Mouse (Mus musculus) liver, embryonic 11.5 days (tissue): Measurements from ENCODE around the gene Ciz1. TPM values are rescaled to one million over a fixed set of nuclear protein-coding genes. Genes with fewer than 3 reads are reported as not detected.
"Not testable (repeated sequence)": the region's sequence is repeated elsewhere in the genome, so short reads cannot be mapped to it uniquely, and the experiment has no call there.

ENCODE experiments used
- ATAC-seq: fragments of 200-750 bp; cut with Nextera tagmentation; replicated peaks from 2 replicates; pipeline ENCODE4 v1.8.0; 2017; ENCODE audit warnings: moderate number of reproducible peaks, mild to moderate bottlenecking, moderate TSS enrichment, moderate library complexity; ENCODE audit not compliant: low FRiP score
- DNase-seq: peaks from one replicate; pipeline ENCODE4 v3.0.0-alpha.2; 2017; ENCODE audit warnings: low spot score
- H3K27ac ChIP-seq: fragments of 300-500 bp; sonication (generic); 2 replicates; pipeline ENCODE4 v1.5.1; 2014; ENCODE audit warnings: mild to moderate bottlenecking, low read depth, low read length, control low read depth
- H3K27me3 ChIP-seq: fragments of 300-500 bp; sonication (generic); replicated peaks from 2 replicates; pipeline ENCODE4 v1.6.1; 2014; ENCODE audit warnings: low read length, mixed read lengths; ENCODE audit not compliant: control insufficient read depth, insufficient read depth
- H3K36me3 ChIP-seq: fragments of 300-500 bp; sonication (generic); 2 replicates; pipeline ENCODE4 v1.6.1; 2014; ENCODE audit warnings: mild to moderate bottlenecking, low read length, moderate library complexity, mixed read lengths; ENCODE audit not compliant: control insufficient read depth, insufficient read depth
- H3K4me1 ChIP-seq: fragments of 300-500 bp; sonication (generic); replicated peaks from 2 replicates; pipeline ENCODE4 v1.6.1; 2014; ENCODE audit warnings: low read length, mixed read lengths; ENCODE audit not compliant: control insufficient read depth, insufficient read depth
- H3K4me2 ChIP-seq: fragments of 300-500 bp; sonication (generic); 2 replicates; pipeline ENCODE4 v1.6.1; 2014; ENCODE audit warnings: mild to moderate bottlenecking, control low read depth, moderate library complexity
- H3K4me3 ChIP-seq: fragments of 300-500 bp; sonication (generic); 2 replicates; pipeline ENCODE4 v1.5.1; 2014; ENCODE audit warnings: low read depth, low read length, control low read depth
- H3K9ac ChIP-seq: fragments of 300-500 bp; sonication (generic); 2 replicates; pipeline ENCODE4 v1.6.1; 2014; ENCODE audit warnings: low read depth, low read length, control low read depth
- H3K9me3 ChIP-seq: fragments of 300-500 bp; sonication (generic); 2 replicates; pipeline ENCODE4 v1.6.1; 2016; ENCODE audit warnings: low read length, inconsistent platforms, mixed read lengths; ENCODE audit not compliant: control insufficient read depth
- WGBS: fragments of 180-500 bp; shearing (Covaris S2); extraction: QIAGEN DNeasy Blood & Tissue Kit; methylation state at CpG from one replicate; pipeline ENCODE4 v1.1.7; 2014; 5-methylcytosine and 5-hydroxymethylcytosine counted together
- polyA plus RNA-seq: library from polyadenylated mRNA; unstranded; fragments of >200 nt; fragmentation: Nextera tagmentation; extraction: Ambion mirVana; gene quantifications from 2 replicates; pipeline ENCODE4 v1.2.1, GENCODE M21; 2014

Gene Ciz1
- polyA plus RNA-seq, 1 experiment from 2014 or later: 45.5 TPM

DNA sequence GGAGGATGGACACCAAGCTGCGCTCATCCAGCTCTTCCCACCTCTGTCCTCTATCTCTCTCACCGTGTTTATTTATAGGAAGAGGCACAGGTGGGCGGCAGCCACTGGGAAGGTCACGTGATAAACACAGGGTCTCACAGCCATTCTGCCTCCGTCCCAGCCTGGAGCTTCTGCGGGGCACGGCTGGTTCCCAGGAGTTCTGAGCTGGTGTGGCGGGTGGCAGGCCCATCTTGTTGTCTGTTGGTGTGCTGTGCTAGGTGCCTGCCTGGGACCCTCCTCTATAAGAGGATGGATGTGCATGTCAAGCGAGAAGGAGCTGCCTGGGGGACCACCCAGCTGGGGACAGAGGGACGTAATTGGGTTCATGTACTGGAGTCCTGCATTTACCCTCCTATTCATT, 6.3 kb downstream of the Ciz1 start:
- Histone ChIP-seq H3K4me2 (no peak overlapping the region), H3K27me3 (no peaks in the 10 kb centered on the region), H3K9me3 (no peaks in the 10 kb centered on the region), H3K4me3 (no peak overlapping the region), H3K9ac (no peak overlapping the region), H3K4me1 (peaks cover 16% of the 10 kb centered on the region), H3K27ac (no peak overlapping the region), H3K36me3 (no peaks in the 10 kb centered on the region)
- no peak for ATAC-seq
- 54% methylated on average over 10 of the region's 10 CpGs for WGBS
- no peak for DNase-seq

DNA sequence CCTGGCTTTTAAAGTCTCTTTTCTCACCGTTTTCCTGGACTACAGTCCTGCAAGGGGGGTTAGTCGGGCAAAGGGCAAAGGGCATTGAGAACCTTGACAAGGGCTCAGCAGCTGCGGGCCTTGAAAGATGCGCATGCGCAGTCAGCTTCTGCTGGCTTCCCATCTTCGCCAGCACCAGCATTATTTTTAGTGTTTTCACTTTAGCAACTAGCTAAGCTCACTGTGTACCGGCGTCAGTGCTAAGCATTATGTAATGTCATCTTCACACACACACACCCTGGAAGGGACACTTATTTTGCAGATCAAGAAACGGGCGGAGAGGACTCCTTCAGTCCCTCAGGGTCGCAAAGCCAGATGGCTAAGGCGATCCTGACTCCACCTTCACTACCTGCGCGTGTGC, 8.6 kb downstream of the Ciz1 start:
- 10% methylated on average over 14 of the region's 14 CpGs for WGBS

GRCm38 (mm10) chr2:32361437-32361836, 9.3 kb downstream of the Ciz1 start:
- Histone ChIP-seq H3K4me3 (peak overlapping the region; percentile 62), H3K4me2 (peak overlapping the region; percentile 95), H3K4me1 (peaks cover 18% of the 10 kb centered on the region), H3K9me3 (no peaks in the 10 kb centered on the region), H3K27ac (peak overlapping the region; percentile 59), H3K36me3 (peaks cover 7% of the 10 kb centered on the region; the same call in 1 of the 2 replicates), H3K27me3 (no peaks in the 10 kb centered on the region), H3K9ac (peak overlapping the region; percentile 77)
- peak; percentile 83 for DNase-seq
- peak; percentile 80 for ATAC-seq
- WGBS: 1% methylated on average over 24 of the region's 24 CpGs

More for the DNA sequence above, 8.6 kb downstream of the Ciz1 start:
- H3K36me3 ChIP-seq: peaks cover 6% of the 10 kb centered on the region; the same call in 1 of the 2 replicates
- no peaks in the 10 kb centered on the region for H3K9me3 ChIP-seq
- H3K9ac ChIP-seq: peak overlapping the region; percentile 77
- H3K4me3 ChIP-seq: peak overlapping the region; percentile 62
- H3K4me2 ChIP-seq: peak overlapping the region; percentile 95
- DNase-seq (peak; percentile 77), ATAC-seq (no peak; the same call in 1 of the 2 replicates)
- peak overlapping the region; percentile 59; the same call in 1 of the 2 replicates for H3K27ac ChIP-seq
- no peaks in the 10 kb centered on the region for H3K27me3 ChIP-seq
- peaks cover 18% of the 10 kb centered on the region for H3K4me1 ChIP-seq

- peak overlapping the region; percentile 89 for H3K4me2 ChIP-seq
- DNase-seq, H3K27me3 ChIP-seq, H3K9me3 ChIP-seq, ATAC-seq: not testable (repeated sequence)
- H3K4me1 ChIP-seq: peaks cover 18% of the 10 kb centered on the region
- 28% methylated on average over 5 of the region's 5 CpGs for WGBS
- H3K27ac ChIP-seq: peak overlapping the region; percentile 93
- H3K36me3 ChIP-seq: peaks cover 11% of the 10 kb centered on the region; the same call in 1 of the 2 replicates
- peak overlapping the region; percentile 90 for H3K9ac ChIP-seq
- peak overlapping the region; percentile 79 for H3K4me3 ChIP-seq
Measured at GRCm38 (mm10) chr2:32362274-32362673, 10.1 kb downstream of the Ciz1 start.

GRCm38 (mm10) chr2:32362817-32363340, 10.8 kb downstream of the Ciz1 start:
- Histone ChIP-seq H3K36me3 (peaks cover 12% of the 10 kb centered on the region; the same call in 1 of the 2 replicates), H3K4me2 (peak overlapping the region; percentile 89), H3K4me3 (peak overlapping the region; percentile 79), H3K9ac (peak overlapping the region; percentile 90), H3K27ac (peak overlapping the region; percentile 93), H3K4me1 (peaks cover 18% of the 10 kb centered on the region), H3K27me3 (no peaks in the 10 kb centered on the region), H3K9me3 (no peaks in the 10 kb centered on the region)
- WGBS: 0% methylated on average over 53 of the region's 53 CpGs
- ATAC-seq (peak; percentile 81), DNase-seq (peak; percentile 90)

- peaks cover 12% of the 10 kb centered on the region; the same call in 1 of the 2 replicates for H3K36me3 ChIP-seq
Measured at GRCm38 (mm10) chr2:32363376-32364106, 11.4 kb downstream of the Ciz1 start.

GRCm38 (mm10) chr2:32364121-32364520, 12.0 kb downstream of the Ciz1 start:
- ATAC-seq (no peak), DNase-seq (no peak)
- Histone ChIP-seq H3K27ac (peak overlapping the region; percentile 93), H3K4me2 (peak overlapping the region; percentile 89), H3K9ac (peak overlapping the region; percentile 90), H3K4me1 (peaks cover 18% of the 10 kb centered on the region), H3K4me3 (peak overlapping the region; percentile 79), H3K27me3 (no peaks in the 10 kb centered on the region), H3K36me3 (peaks cover 12% of the 10 kb centered on the region; the same call in 1 of the 2 replicates), H3K9me3 (no peaks in the 10 kb centered on the region)
- WGBS: 66% methylated on average over 8 of the region's 8 CpGs

More at GRCm38 (mm10) chr2:32363376-32364106, 11.4 kb downstream of the Ciz1 start:
- peaks cover 18% of the 10 kb centered on the region for H3K4me1 ChIP-seq
- H3K9ac ChIP-seq: peak overlapping the region; percentile 90
- DNase-seq (no peak), ATAC-seq (peak; percentile 34)
- H3K4me3 ChIP-seq: peak overlapping the region; percentile 79
- H3K9me3 ChIP-seq: no peaks in the 10 kb centered on the region
- peak overlapping the region; percentile 93 for H3K27ac ChIP-seq
- no peaks in the 10 kb centered on the region for H3K27me3 ChIP-seq
- peak overlapping the region; percentile 89 for H3K4me2 ChIP-seq
- WGBS: 9% methylated on average over 19 of the region's 19 CpGs

DNA sequence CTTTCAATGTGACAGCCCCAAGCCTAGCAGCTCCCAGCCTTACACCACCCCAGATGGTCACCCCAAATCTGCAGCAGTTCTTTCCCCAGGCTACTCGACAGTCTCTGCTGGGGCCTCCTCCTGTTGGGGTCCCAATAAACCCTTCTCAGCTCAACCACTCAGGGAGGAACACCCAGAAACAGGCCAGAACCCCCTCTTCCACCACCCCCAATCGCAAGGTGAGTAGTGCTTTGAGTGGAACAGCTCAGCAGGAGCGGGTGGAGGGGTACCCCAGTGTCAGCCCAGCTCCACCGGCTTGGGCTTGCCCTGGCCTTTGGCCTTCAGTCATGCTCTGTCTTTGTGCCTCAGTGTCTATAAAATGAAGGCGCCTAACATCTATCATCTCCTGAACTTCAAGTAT, 15.2 kb downstream of the Ciz1 start:
- WGBS: 92% methylated on average over 5 of the region's 5 CpGs
- no peak for ATAC-seq
- H3K36me3 ChIP-seq: peaks cover 27% of the 10 kb centered on the region; the same call in 1 of the 2 replicates

More for the DNA sequence above, 15.2 kb downstream of the Ciz1 start:
- Histone ChIP-seq H3K4me1 (peaks cover 9% of the 10 kb centered on the region), H3K27me3 (no peaks in the 10 kb centered on the region), H3K4me3 (no peak overlapping the region), H3K27ac (no peak overlapping the region), H3K9me3 (no peaks in the 10 kb centered on the region), H3K9ac (no peak overlapping the region), H3K4me2 (no peak overlapping the region)
- no peak for DNase-seq
